In the genomic region with DNA sequence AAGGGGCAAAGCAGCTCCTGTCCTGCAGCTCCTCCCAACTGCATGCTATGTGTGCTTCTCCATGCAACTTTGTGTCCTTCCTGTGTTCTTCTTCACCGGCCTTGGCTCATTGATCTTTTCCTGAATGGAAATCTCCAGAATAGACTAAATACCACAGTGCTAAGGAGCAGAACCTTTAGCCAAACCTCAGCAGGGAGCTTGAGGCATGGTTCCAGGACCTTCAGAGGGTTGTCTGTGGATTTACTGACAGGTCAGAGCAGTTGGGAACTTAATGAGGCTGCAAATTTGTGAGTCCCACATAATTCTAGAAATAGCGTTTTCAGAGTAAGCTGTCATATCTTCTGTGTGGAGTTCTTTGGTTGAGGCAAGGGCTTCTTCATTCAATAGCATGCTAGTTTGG, we compare ENCODE assay signal across 25 mouse cellular contexts. TPM values are rescaled to one million over a fixed set of nuclear protein-coding genes. Genes with fewer than 3 reads are reported as not detected.
DNase-seq lines count a peak whose midpoint lies in the region; TF ChIP-seq lines count a peak whose summit lies in the region.
"Had no signal": no experiment of that assay in that cellular context is flagged by ENCODE, and none has a peak within 500 bp of the region (broad histone marks: within the 10 kb centered on the region; RNA-seq: fewer than 3 reads in every experiment).

No protein-coding gene starts in this region.

- peak; percentile 44 for DNase-seq in cerebellum, adult 9-10 months
- DNase-seq in cerebellum, adult 11-12 months: no peak
- DNase-seq in layer of hippocampus, adult 2 months (ENCODE audit: low spot score in 2 of 2): no peak
- no peak for DNase-seq in layer of hippocampus, adult 8-10 months (ENCODE audit: low spot score in 2 of 2)
- peak; percentile 50 for DNase-seq in brain, adult 2 months (ENCODE audit: low read depth, low spot score)
- DNase-seq in cerebellum, postnatal 14 days: peak; percentile 67 to 69
- DNase-seq in embryonic facial prominence, embryonic 10.5 days (ENCODE audit: low spot score): no peak
- DNase-seq in kidney, postnatal 14 days: no peak
- DNase-seq: adrenal gland, adult 8-10 months; adrenal gland, postnatal 25 days; embryo, embryonic 11 days; gastrocnemius, postnatal 10 days; gastrocnemius, postnatal 36 days; heart, postnatal 36 days; kidney, adult 11 months had no signal

- WGBS in embryonic facial prominence, embryonic 10.5 days: 92% methylated on average over 2 of the region's 2 CpGs

- H3K4me1 ChIP-seq in embryonic facial prominence, embryonic 10.5 days: no peaks in the 10 kb centered on the region
- H3K4me1 ChIP-seq: forebrain, embryonic 10.5 days; forebrain, embryonic 13.5 days; hindbrain, embryonic 10.5 days; hindbrain, embryonic 13.5 days; intestine, embryonic 15.5 days had no signal

- H3K27ac ChIP-seq in layer of hippocampus, adult 2 months: peak overlapping the region; percentile 57; the same call in 1 of the 2 replicates
- H3K27ac ChIP-seq in embryonic facial prominence, embryonic 10.5 days (replicated peaks): no peak overlapping the region
- H3K27ac ChIP-seq: forebrain, embryonic 10.5 days; forebrain, embryonic 13.5 days; hindbrain, embryonic 10.5 days; hindbrain, embryonic 13.5 days; intestine, embryonic 15.5 days had no signal

- H3K36me3 ChIP-seq in embryonic facial prominence, embryonic 10.5 days (replicated peaks): peaks cover 97% of the 10 kb centered on the region

- no peak for TF ChIP-seq CTCF in layer of hippocampus, adult 2 months (conservative IDR thresholded peaks at IDR 0.05)

- H3K27me3 ChIP-seq in embryonic facial prominence, embryonic 10.5 days (replicated peaks; ENCODE audit: low read depth, poor library complexity, severe bottlenecking): no peaks in the 10 kb centered on the region
- H3K27me3 ChIP-seq: forebrain, embryonic 13.5 days; hindbrain, embryonic 13.5 days; intestine, embryonic 15.5 days had no signal

- no peak overlapping the region for H3K4me3 ChIP-seq in layer of hippocampus, adult 2 months
- no peak overlapping the region for H3K4me3 ChIP-seq in embryonic facial prominence, embryonic 10.5 days
- H3K4me3 ChIP-seq: forebrain, embryonic 10.5 days; forebrain, embryonic 13.5 days; hindbrain, embryonic 10.5 days; hindbrain, embryonic 13.5 days; intestine, embryonic 15.5 days had no signal

- H3K9me3 ChIP-seq in embryonic facial prominence, embryonic 10.5 days: no peaks in the 10 kb centered on the region
- H3K9me3 ChIP-seq: forebrain, embryonic 10.5 days; forebrain, embryonic 13.5 days; hindbrain, embryonic 10.5 days; hindbrain, embryonic 13.5 days; intestine, embryonic 15.5 days had no signal

RNA-seq across cellular contexts. Expression of a gene that starts 5.5 kb away (rescaled TPM):
- total RNA-seq in layer of hippocampus, adult 2 months (2021): 1 to 10 TPM; 6.3 to 6.4 TPM
- total RNA-seq in layer of hippocampus, adult 8-10 months (2022): 1 to 10 TPM; 5.9 to 6.5 (median 6.3) TPM
- polyA plus RNA-seq in embryonic facial prominence, embryonic 10.5 days (2016; fragmentation: Nextera tagmentation; extraction: Ambion mirVana): 1.8 and 2.1 TPM in 2 replicates

RNA-seq across cellular contexts. Expression of a gene that starts 23.4 kb away (rescaled TPM):
- total RNA-seq in layer of hippocampus, adult 2 months (2021): 10 to 100 TPM; 64.0 to 71.1 TPM
- 10 to 100 TPM; 57.2 to 73.3 (median 65.9) TPM for total RNA-seq in layer of hippocampus, adult 8-10 months (2022)
- 61.9 and 66.2 TPM in 2 replicates for polyA plus RNA-seq in embryonic facial prominence, embryonic 10.5 days (2016; fragmentation: Nextera tagmentation; extraction: Ambion mirVana)

RNA-seq across cellular contexts. Expression of a gene that starts 42.5 kb away (rescaled TPM):
- total RNA-seq in layer of hippocampus, adult 2 months (2021): 10 to 100 TPM; 71.8 to 73.9 TPM
- total RNA-seq in layer of hippocampus, adult 8-10 months (2022): 100 to 1,000 TPM in 1 of 4 experiments, 10 to 100 TPM in 3; 74.6 to 104 (median 85.8) TPM
- 14.7 and 15.1 TPM in 2 replicates for polyA plus RNA-seq in embryonic facial prominence, embryonic 10.5 days (2016; fragmentation: Nextera tagmentation; extraction: Ambion mirVana)
- total RNA-seq: adrenal gland, postnatal 25 days; gastrocnemius, postnatal 36 days; granulocyte monocyte progenitor cell, adult 5-6 weeks; MEL had no signal
- polyA plus RNA-seq: activated CD4-positive, CD25-positive, alpha-beta regulatory T cell, adult 4 months; C2C12; CD4-positive, CD25-positive, alpha-beta regulatory T cell, adult 4 months had no signal

Comparison
In these comparisons a context has a peak if more than half of its experiments do, and no peak if none do; other contexts are left out.
1. DNase-seq: peak in cerebellum, adult 9-10 months (single experiment), brain, adult 2 months (single experiment) and cerebellum, postnatal 14 days (2 of 2); none in cerebellum, adult 11-12 months (single experiment), layer of hippocampus, adult 2 months (0 of 2), layer of hippocampus, adult 8-10 months (0 of 2), embryonic facial prominence, embryonic 10.5 days (single experiment) and kidney, postnatal 14 days (single experiment).